Mouse (Mus musculus) limb, embryonic 15.5 days (tissue): ENCODE data around the gene Hoga1. TPM values are rescaled to one million over a fixed set of nuclear protein-coding genes. Genes with fewer than 3 reads are reported as not detected.
"Not testable (repeated sequence)": the region's sequence is repeated elsewhere in the genome, so short reads cannot be mapped to it uniquely, and the experiment has no call there.

Experiments used
- ATAC-seq: fragments of 200-750 bp; cut with Nextera tagmentation; 2 replicates; pipeline ENCODE4 v1.8.0; 2017; ENCODE audit warnings: low read depth, moderate TSS enrichment; ENCODE audit not compliant: insufficient number of reproducible peaks, low FRiP score, low TSS enrichment
- H3K27ac ChIP-seq: fragments of 300-500 bp; sonication (generic); 2 replicates; pipeline ENCODE4 v1.5.1; 2015; ENCODE audit warnings: moderate library complexity, mild to moderate bottlenecking, inconsistent platforms
- H3K27me3 ChIP-seq: fragments of 300-500 bp; sonication (generic); 2 replicates; pipeline ENCODE4 v1.6.1; 2015; ENCODE audit warnings: inconsistent platforms
- H3K36me3 ChIP-seq: fragments of 300-500 bp; sonication (generic); 2 replicates; pipeline ENCODE4 v1.6.1; 2015; ENCODE audit warnings: inconsistent platforms
- H3K4me1 ChIP-seq: fragments of 300-500 bp; sonication (generic); 2 replicates; pipeline ENCODE4 v1.6.1; 2015; ENCODE audit warnings: inconsistent platforms
- H3K4me2 ChIP-seq: fragments of 300-500 bp; sonication (generic); 2 replicates; pipeline ENCODE4 v1.6.1; 2015; ENCODE audit warnings: mild to moderate bottlenecking, inconsistent platforms
- H3K4me3 ChIP-seq: fragments of 300-500 bp; sonication (generic); 2 replicates; pipeline ENCODE4 v1.5.1; 2015; ENCODE audit warnings: mild to moderate bottlenecking, inconsistent platforms
- H3K9ac ChIP-seq: fragments of 300-500 bp; sonication (generic); 2 replicates; pipeline ENCODE4 v1.6.1; 2015; ENCODE audit warnings: inconsistent platforms
- H3K9me3 ChIP-seq: fragments of 300-500 bp; sonication (generic); 2 replicates; pipeline ENCODE4 v1.6.1; 2016; ENCODE audit warnings: inconsistent platforms
- WGBS: fragments of 180-500 bp; shearing (Covaris S2); methylation state at CpG from one replicate; pipeline ENCODE4 v1.1.7; 2015; 5-methylcytosine and 5-hydroxymethylcytosine counted together
- polyA plus RNA-seq: library from polyadenylated mRNA; unstranded; fragments of >200 nt; fragmentation: Nextera tagmentation; extraction: Ambion mirVana; gene quantifications from 2 replicates; pipeline ENCODE4 v1.2.1, GENCODE M21; 2015

Hoga1 gene
- polyA plus RNA-seq, 1 experiment from 2014 or later, result 1.0 TPM

GRCm38 (mm10) chr19:42075051-42075450 lies 29.6 kb downstream of the Hoga1 start:
- H3K4me1 ChIP-seq, result no peaks in the 10 kb centered on the region
- H3K27ac ChIP-seq, result no peak overlapping the region
- H3K27me3 ChIP-seq, result no peaks in the 10 kb centered on the region
- H3K36me3 ChIP-seq, result peaks cover 4% of the 10 kb centered on the region; the same call in 1 of the 2 replicates
- no peaks in the 10 kb centered on the region for H3K9me3 ChIP-seq
- no peak for ATAC-seq
- no peak overlapping the region for H3K4me2 ChIP-seq
- no peak overlapping the region for H3K9ac ChIP-seq
- no peak overlapping the region for H3K4me3 ChIP-seq
- 87% methylated on average over 2 of the region's 2 CpGs for WGBS

- H3K4me2 ChIP-seq, result no peak overlapping the region
- no peak overlapping the region for H3K4me3 ChIP-seq
- no peak for ATAC-seq
- H3K4me1 ChIP-seq, result no peaks in the 10 kb centered on the region
- H3K9ac ChIP-seq, result no peak overlapping the region
- H3K27ac ChIP-seq, result no peak overlapping the region
- 92% methylated on average over 16 of the region's 16 CpGs for WGBS
- H3K36me3 ChIP-seq, result peaks cover 4% of the 10 kb centered on the region; the same call in 1 of the 2 replicates
- no peaks in the 10 kb centered on the region for H3K9me3 ChIP-seq
- H3K27me3 ChIP-seq, result no peaks in the 10 kb centered on the region
Measured at GRCm38 (mm10) chr19:42075992-42076391, 30.6 kb downstream of the Hoga1 start.

GRCm38 (mm10) chr19:42078566-42078965 lies 33.2 kb downstream of the Hoga1 start:
- 94% methylated on average over 8 of the region's 8 CpGs for WGBS
- Histone ChIP-seq H3K27ac (no peak overlapping the region), H3K27me3 (no peaks in the 10 kb centered on the region), H3K4me3 (no peak overlapping the region), H3K9me3 (no peaks in the 10 kb centered on the region), H3K36me3 (peaks cover 4% of the 10 kb centered on the region; the same call in 1 of the 2 replicates), H3K4me2 (no peak overlapping the region), H3K4me1 (no peaks in the 10 kb centered on the region), H3K9ac (no peak overlapping the region)
- no peak for ATAC-seq

GRCm38 (mm10) chr19:42079006-42079405 lies 33.6 kb downstream of the Hoga1 start:
- no peak overlapping the region for H3K27ac ChIP-seq
- no peak overlapping the region for H3K4me2 ChIP-seq
- H3K27me3 ChIP-seq, result no peaks in the 10 kb centered on the region
- ATAC-seq, result no peak
- WGBS, result 95% methylated on average over 12 of the region's 12 CpGs
- no peak overlapping the region for H3K9ac ChIP-seq
- peaks cover 4% of the 10 kb centered on the region; the same call in 1 of the 2 replicates for H3K36me3 ChIP-seq
- H3K4me1 ChIP-seq, result no peaks in the 10 kb centered on the region
- H3K4me3 ChIP-seq, result no peak overlapping the region
- H3K9me3 ChIP-seq, result no peaks in the 10 kb centered on the region

GRCm38 (mm10) chr19:42079950-42080349 lies 34.5 kb downstream of the Hoga1 start:
- 78% methylated on average over 5 of the region's 5 CpGs for WGBS
- H3K27ac ChIP-seq, result no peak overlapping the region

GRCm38 (mm10) chr19:42080469-42080868 lies 35.1 kb downstream of the Hoga1 start:
- ATAC-seq, result no peak
- Histone ChIP-seq H3K4me2 (no peak overlapping the region), H3K27ac (no peak overlapping the region), H3K4me3 (no peak overlapping the region), H3K27me3 (no peaks in the 10 kb centered on the region), H3K4me1 (peaks cover under 1% of the 10 kb centered on the region), H3K36me3 (peaks cover 3% of the 10 kb centered on the region; the same call in 1 of the 2 replicates), H3K9ac (no peak overlapping the region), H3K9me3 (no peaks in the 10 kb centered on the region)
- 83% methylated on average over 11 of the region's 11 CpGs for WGBS

More at GRCm38 (mm10) chr19:42079950-42080349, 34.5 kb downstream of the Hoga1 start:
- Histone ChIP-seq H3K9ac (no peak overlapping the region), H3K4me1 (no peaks in the 10 kb centered on the region), H3K4me3 (no peak overlapping the region), H3K27me3 (no peaks in the 10 kb centered on the region), H3K9me3 (no peaks in the 10 kb centered on the region), H3K4me2 (no peak overlapping the region), H3K36me3 (peaks cover 4% of the 10 kb centered on the region; the same call in 1 of the 2 replicates)
- no peak for ATAC-seq

GRCm38 (mm10) chr19:42081613-42082012 lies 36.2 kb downstream of the Hoga1 start:
- H3K27me3 ChIP-seq, H3K27ac ChIP-seq, H3K4me2 ChIP-seq, H3K4me3 ChIP-seq, H3K9ac ChIP-seq, H3K9me3 ChIP-seq, H3K36me3 ChIP-seq, ATAC-seq: not testable (repeated sequence)
- 93% methylated on average over 5 of the region's 5 CpGs for WGBS
- H3K4me1 ChIP-seq, result peaks cover 11% of the 10 kb centered on the region

- peak overlapping the region; percentile 86 for H3K4me2 ChIP-seq
- H3K27ac ChIP-seq, result peak overlapping the region; percentile 44; the same call in 1 of the 2 replicates
Measured at GRCm38 (mm10) chr19:42085690-42086089, 40.3 kb downstream of the Hoga1 start.

GRCm38 (mm10) chr19:42086166-42086565 lies 40.8 kb downstream of the Hoga1 start, which contains the start of gene Morn4:
Gene Morn4, minus strand, starts transcription at chr19:42086357.
- H3K36me3 ChIP-seq, result no peaks in the 10 kb centered on the region
- peak within 1 kb of the TSS; percentile 44; the same call in 1 of the 2 replicates for H3K27ac ChIP-seq
- peaks cover 22% of the 10 kb centered on the region for H3K4me1 ChIP-seq
- WGBS, result under 1% methylated on average over 21 of the region's 21 CpGs
- no peaks in the 10 kb centered on the region for H3K9me3 ChIP-seq
- ATAC-seq, result peak; percentile 65
- peak within 1 kb of the TSS; percentile 58 for H3K9ac ChIP-seq
- no peaks in the 10 kb centered on the region for H3K27me3 ChIP-seq
- H3K4me3 ChIP-seq, result peak within 1 kb of the TSS; percentile 70
- peak within 1 kb of the TSS; percentile 86 for H3K4me2 ChIP-seq

More at GRCm38 (mm10) chr19:42085690-42086089, 40.3 kb downstream of the Hoga1 start:
- Histone ChIP-seq H3K4me3 (peak overlapping the region; percentile 70), H3K9me3 (no peaks in the 10 kb centered on the region), H3K36me3 (no peaks in the 10 kb centered on the region), H3K4me1 (peaks cover 20% of the 10 kb centered on the region), H3K9ac (peak overlapping the region; percentile 58), H3K27me3 (no peaks in the 10 kb centered on the region)
- WGBS, result 9% methylated on average over 10 of the region's 10 CpGs
- no peak for ATAC-seq

GRCm38 (mm10) chr19:42089103-42089747 lies 43.8 kb downstream of the Hoga1 start:
- no peaks in the 10 kb centered on the region for H3K36me3 ChIP-seq
- peak overlapping the region; percentile 84 for H3K27ac ChIP-seq
- H3K4me2 ChIP-seq, result peak overlapping the region; percentile 64
- H3K4me1 ChIP-seq, result peaks cover 29% of the 10 kb centered on the region
- WGBS, result 14% methylated on average over 14 of the region's 14 CpGs
- no peak overlapping the region for H3K9ac ChIP-seq
- H3K4me3 ChIP-seq, result peak overlapping the region; percentile 96
- ATAC-seq, result no peak
- H3K27me3 ChIP-seq, result no peaks in the 10 kb centered on the region
- no peaks in the 10 kb centered on the region for H3K9me3 ChIP-seq

- under 1% methylated on average over 55 of the region's 55 CpGs for WGBS
- Histone ChIP-seq H3K4me2 (peak within 1 kb of the TSS; percentile 70), H3K9ac (peak within 1 kb of the TSS; percentile 87), H3K9me3 (no peaks in the 10 kb centered on the region), H3K4me1 (peaks cover 32% of the 10 kb centered on the region), H3K27me3 (no peaks in the 10 kb centered on the region), H3K36me3 (no peaks in the 10 kb centered on the region), H3K27ac (peak within 1 kb of the TSS; percentile 94), H3K4me3 (peak within 1 kb of the TSS; percentile 96)
- ATAC-seq, result peak; percentile 100
Measured at GRCm38 (mm10) chr19:42089748-42090595, 44.6 kb downstream of the Hoga1 start, which contains the start of gene Pi4k2a. Gene Pi4k2a, plus strand, starts transcription at chr19:42090470.
